Mouse (Mus musculus): ENCODE measurements around the gene Zdhhc9.
"Not testable (repeated sequence)": the region's sequence is repeated elsewhere in the genome, so short reads cannot be mapped to it uniquely, and the experiment has no call there.

The Zdhhc9 gene

DNA sequence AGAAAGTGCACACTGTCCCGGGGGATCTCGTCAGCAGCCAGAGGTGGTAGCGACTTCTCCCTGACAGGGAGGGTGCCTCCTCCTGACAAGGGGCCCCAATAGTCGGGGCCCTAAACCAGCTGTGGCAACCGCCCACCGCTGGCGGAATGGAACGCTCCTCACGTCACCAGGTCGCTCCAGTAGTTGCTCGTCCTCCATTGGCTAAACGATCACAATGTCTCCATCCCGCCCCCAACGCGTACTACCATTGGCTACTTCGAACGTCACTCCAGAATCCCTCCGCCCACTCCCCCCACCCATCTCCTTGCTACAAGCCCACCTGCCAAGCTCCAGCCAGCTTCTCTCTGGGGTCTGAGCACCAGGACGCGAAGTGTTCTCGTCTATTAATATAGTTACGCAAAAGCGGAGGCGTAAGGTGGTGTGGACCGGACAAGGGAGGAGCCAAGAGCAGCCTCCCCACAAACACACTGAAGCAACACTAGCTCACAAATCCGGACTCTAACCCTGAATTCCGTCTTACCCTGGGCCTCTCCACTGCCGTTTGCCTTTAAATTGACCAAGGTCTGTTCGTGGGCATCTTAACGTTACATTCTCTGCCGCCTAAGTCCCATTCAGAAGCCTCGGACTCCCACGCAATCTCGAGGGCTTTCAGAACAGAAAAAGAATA lies at the start of gene Zdhhc9:
Gene Zdhhc9 (minus strand): TSS at position 360 of the 667 bp plus-strand sequence.
- peak; percentile 80 to 90 for DNase-seq (ENCODE audit: low spot score in 2 of 2)

DNA sequence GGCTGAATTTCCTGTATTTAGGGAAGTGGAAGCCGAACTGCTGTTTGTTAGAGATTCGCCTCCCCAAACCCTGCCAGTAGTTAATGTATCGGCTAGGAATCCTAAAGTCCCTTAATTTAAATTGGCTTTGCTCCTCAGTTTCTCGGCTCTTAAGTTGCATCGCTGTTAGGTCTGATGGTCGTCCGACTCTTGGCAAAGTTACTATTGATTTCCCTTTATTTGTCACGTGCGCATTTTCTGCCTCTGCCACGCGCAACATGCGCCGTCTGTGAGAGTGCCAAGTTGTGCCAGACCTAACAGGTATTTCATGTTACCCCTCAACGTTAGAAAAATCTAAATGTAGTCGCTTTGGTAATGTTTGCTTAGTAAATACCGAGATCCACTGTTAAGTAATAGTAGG lies 48.3 kb upstream of the Zdhhc9 start:
- DNase-seq (ENCODE audit: low spot score in 2 of 2), result no peak

DNA sequence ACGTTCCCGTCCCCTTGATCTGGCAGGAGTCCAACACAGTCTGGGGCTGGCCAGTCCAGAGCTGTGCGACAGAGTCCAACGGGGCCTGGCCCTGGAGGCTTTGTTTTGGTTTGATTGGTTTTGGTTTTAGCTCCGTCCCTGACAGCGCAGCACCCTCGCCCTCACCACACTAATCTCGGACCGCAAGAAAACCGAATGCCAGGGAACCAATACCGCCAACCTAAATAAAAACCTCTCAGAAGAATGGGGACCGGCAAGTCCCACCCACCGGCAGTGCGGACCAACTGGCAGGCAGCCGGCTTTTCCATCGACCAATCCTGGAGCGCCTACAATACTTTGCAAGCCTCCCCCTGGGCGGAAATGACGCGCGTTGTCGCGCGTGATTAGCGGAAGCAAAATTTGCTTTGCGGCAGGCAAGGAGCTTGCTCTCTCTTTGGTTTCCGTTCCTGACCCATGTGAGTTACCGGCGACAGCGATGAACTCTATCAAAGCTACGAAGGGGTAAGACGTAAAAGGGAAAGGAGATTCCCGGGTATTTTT lies 47.9 kb upstream of the Zdhhc9 start, which contains the start of gene Utp14a:
Gene Utp14a (plus strand): TSS at position 395 of the 540 bp plus-strand sequence.
- DNase-seq (ENCODE audit: low spot score in 2 of 2), result peak; percentile 86 to 97

DNA sequence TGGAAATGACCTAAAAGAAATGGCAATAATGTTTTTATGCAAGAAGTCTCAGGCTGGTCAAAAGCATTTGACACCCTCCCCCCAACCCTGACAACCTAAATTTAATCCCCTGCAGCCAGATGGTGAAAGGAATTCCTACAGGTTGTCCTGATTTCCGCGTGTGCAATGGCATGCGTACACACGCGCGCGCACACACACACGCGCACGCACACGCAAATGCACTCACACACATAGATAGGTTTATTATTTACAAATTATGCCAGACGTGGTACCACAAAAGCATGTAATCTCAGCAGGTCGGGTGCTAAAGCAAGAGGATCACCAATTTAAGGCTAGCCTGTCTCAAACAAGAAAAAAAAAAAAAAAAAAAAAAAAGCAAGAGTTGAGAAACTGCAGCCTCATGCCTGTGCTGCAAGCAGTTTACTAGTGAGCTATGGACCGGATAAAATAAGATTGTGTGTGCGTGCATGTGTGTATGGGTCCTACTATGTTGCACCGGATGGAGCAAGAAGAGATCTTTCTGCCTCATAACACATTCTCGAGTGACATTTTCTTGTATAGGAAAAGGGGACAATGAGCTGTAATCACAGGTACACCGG lies 47.3 kb upstream of the Zdhhc9 start:
- DNase-seq (ENCODE audit: low spot score in 2 of 2), result peak in 1 of 2 experiments; percentile 11

DNA sequence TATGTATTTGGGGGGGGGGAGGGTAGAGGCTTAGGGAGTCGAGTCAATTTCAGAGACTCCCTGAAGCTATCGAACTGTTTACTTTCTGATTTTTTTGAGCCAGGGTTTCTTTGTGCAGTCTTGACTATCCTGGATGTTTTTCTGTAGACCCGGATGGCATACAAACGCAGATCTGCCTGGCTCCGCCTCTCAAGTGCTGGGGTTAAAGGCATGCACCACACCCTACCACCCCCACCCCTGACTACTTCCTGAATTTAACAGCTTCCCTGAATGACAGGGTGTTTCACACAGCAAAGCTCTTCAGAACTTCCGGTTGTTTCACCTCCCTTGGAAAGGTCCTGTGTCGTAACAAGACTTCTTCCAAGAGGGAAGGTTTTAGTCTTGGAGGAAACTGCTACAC lies 25.7 kb upstream of the Zdhhc9 start:
- no peak for DNase-seq (ENCODE audit: low spot score in 2 of 2)

DNA sequence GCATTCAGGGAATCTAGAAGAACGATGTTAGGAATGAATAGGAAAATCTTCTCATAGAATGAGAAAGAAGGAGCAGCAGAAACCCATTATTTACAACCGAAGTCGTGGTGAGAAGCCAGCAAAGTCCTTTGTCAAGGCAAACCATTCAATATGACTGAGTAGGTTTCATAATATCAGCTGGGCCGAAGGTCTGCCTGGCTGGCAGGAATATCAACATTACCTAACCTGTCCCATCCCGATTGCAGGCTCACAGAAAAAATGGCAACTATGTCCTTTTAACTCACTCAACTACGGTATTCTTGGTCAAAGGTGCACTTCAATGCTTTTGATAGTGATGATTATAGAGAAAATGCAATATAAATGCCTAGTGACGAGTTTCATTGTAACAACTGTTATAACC lies 17.5 kb upstream of the Zdhhc9 start:
- DNase-seq (ENCODE audit: low spot score in 2 of 2), result no peak

DNA sequence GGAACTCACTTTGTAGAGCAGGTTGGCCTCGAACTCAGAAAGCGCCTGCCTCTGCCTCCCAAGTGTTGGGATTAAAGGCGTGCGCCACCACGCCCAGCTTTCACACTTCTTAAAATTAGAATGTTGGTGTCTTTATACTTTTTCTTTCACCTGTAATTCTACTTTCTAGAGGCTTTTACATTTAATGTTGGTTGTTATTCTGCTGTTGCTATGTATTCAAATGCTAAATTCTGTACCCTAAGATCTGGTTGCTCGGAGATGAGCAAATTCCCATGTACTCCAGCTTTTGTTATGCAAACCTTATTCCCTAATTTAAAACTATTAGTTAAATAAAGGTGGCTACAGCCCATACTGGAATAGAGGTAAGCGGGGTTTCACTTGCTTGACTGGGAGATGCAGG lies 14.0 kb upstream of the Zdhhc9 start:
- no peak for DNase-seq (ENCODE audit: low spot score in 2 of 2)

DNA sequence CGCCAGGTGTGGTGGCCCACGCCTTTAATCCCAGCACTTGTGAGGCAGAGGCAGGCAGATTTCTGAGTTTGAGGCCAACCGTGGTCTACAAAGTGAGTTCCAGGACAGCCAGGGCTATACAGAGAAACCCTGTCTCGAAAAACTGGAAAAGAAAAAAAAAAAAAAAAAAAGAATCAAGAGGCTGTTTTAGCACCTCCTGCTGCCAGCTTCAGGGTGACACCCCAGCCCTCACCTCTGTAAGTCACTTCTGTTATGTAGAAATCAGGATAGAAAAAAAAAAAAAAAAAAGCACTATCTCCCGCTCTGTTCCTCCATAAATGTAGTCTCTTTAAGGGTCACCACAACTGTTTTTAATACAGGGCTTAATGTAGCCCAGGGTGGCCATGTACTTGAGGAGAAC lies 10.8 kb upstream of the Zdhhc9 start:
- no peak for DNase-seq (ENCODE audit: low spot score in 2 of 2)

DNA sequence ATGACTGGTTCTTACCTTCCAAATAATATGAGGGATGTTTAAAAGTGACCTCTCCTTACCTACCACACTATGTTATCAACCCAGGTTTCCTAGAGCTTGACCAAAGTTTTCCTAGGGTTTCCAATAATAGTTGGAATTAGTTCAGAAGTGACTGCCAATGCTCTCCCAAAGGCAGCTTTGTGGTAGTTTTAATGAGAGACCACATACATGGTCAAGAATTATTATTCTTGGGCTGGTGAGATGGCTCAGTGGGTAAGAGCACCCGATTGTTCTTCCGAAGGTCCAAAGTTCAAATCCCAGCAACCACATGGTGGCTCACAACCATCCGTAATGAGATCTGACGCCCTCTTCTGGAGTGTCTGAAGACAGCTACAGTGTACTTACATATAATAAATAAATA lies 1.1 kb upstream of the Zdhhc9 start:
- not testable (repeated sequence) for DNase-seq (ENCODE audit: low spot score in 2 of 2)

DNA sequence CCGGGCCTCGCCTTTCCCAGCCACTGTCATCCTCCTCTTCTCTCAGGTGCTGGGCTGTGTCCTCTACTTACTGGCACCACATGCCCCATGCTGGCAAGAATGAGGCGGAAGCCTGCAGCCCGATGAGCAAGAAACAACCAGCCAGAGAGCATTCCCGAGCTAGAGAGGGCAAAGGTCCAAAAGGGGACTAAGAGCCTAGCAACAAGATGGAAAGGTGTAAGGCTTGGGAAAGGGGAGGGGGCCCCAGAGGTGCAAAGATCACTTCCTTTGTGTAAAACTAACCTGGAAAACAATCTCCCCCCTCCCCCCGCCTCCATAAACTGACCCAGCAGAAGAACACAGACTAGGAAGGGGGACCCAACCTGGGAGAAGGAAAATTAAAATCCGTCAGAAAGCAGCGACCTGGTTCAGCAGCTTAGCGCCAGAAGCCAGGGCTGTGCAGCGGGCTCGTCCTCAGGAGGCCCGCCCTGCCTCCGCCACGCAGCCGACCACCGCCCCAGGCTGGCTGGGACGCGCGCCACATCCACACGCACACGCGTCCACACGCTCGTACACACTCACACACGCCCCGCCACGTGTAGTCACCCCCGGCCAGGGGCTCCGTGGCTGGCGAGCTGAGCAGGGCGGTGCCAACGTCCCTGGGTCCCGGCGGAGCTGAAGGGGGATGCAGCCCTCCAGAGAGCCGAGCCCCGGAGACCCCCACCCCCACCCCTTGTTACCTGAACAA lies 754 bp downstream of the Zdhhc9 start:
- peak in 1 of 2 experiments; percentile 10 for DNase-seq (ENCODE audit: low spot score in 2 of 2)

DNA sequence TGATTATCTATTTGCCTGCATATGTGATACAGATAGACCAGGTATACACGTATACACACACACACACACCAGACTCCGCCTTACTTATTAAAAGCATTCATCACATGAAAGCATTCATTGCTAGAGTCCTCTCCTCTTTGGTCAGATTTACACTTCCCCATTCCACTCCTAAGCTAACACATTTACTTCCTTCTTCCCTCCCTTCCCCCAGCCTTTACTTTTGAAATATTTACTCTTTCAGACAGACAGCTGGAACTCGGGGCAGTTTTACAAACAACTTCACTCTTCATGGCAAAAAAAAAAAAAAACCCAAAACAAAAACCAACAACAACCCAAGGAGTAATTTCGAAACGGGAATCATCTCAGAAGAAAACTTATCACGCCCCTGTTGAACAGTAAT lies 4.2 kb downstream of the Zdhhc9 start:
- DNase-seq (ENCODE audit: low spot score in 2 of 2), result no peak

DNA sequence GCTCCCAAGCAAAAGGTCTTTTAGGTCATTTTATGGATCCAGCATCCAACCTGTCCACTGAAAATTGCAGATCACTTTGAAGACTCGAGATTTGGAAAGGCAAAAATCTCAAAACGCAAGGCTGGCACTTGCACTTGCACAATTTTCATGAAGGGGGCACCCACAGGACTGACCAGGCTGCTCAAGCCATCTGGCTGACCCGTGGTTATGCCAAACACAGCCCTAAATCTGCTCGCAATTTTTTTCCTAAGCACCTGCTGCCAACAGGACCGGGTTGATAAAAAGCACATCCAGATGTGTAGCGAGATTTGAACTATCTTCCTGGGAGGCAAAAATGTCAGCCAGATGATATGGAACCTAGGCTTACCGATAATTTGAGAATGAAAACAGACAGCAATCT lies 4.9 kb downstream of the Zdhhc9 start:
- DNase-seq (ENCODE audit: low spot score in 2 of 2), result no peak

DNA sequence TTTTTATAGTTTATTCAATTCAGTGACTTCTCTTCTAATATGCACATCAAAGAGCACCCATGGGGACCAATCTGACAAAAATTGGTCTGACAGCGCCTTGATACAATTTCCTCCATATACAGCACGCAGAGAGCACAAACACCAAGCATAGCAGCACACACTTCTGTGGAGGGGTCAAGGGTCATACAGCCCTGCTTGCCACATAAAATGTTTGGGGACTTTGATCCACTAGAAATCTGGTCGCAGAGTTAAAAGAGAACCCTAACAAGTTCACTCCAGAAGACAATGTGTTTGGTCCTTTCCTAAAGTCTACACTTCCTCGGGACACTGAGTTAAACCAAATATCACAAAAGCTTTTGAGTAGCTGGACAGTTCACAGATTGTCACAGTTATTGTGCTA lies 5.7 kb downstream of the Zdhhc9 start:
- no peak for DNase-seq (ENCODE audit: low spot score in 2 of 2)

DNA sequence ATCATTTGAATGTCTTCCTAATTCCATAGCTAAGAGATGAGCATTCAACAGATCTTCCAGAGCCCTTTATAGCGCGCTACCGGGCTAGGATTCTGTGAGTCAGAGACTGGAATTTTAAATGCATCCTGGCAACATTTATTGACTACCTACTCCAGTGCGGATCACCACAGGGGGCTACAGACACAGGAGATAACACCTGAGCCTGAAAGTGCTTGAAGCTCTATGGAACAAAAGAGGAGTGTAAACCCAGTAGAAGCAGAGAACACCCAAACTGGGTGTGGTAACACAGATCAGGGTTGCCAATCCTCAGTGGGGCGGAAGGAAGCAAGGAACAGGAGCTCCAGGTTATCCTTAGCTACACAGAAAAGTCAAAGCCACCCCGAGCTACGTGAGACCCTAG lies 6.2 kb downstream of the Zdhhc9 start:
- DNase-seq (ENCODE audit: low spot score in 2 of 2), result no peak

DNA sequence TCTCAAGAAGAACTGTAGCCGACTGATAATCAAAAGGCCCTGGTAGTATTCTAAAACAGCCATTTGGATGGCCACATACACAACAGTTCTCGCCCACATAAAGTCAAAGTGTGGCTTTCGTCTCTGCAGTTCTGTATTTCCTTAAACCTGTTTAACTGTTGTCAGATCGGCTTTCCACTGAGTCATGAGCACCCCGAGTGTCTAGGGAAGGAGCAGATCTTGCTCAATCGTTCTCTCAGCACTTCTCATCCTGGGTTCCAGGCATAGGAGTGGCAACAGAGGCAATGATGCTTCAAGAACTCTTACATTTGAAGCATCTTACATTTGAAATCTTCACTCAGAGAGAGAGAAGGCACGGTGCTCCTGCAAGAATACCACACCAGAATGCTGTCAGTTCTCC lies 6.7 kb downstream of the Zdhhc9 start:
- DNase-seq (ENCODE audit: low spot score in 2 of 2), result no peak

DNA sequence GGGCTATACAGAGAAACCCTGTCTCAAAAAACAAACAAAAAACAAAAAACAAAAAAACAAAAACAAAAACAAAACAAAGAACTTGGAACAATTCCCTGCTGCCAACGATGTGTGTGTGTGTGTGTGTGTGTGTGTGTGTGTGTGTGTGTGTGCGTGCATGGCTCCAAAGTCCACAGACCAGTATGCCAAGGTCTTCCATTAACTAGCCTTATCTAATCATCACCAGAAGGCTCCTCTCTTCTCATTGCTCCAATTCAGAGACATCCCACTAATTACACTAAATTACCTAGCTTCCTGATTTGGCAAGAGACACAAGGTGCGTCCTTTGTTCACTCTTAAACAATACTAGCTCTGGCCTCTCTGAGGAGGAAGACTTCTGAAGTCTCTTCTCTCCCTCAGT lies 8.0 kb downstream of the Zdhhc9 start:
- DNase-seq (ENCODE audit: low spot score in 2 of 2), result no peak

DNA sequence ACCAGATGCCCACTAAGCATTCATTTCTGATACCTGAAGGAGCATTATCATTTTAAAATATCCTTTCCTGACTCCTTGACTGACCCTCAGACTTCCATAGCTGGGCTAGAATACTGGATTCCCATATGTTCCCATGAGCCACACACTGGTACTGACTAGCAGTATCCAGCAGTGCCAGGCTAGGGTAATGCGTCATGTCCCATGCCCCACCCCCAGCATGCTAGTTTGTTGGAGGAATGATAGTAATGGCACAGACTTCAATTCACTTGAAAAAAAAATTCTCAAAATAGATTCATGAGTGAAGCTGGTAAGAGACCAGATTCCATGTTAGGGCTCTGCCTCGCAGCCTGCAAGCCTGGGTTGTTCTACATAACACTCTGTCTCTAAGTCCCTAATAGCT lies 9.7 kb downstream of the Zdhhc9 start:
- DNase-seq (ENCODE audit: low spot score in 2 of 2), result no peak

DNA sequence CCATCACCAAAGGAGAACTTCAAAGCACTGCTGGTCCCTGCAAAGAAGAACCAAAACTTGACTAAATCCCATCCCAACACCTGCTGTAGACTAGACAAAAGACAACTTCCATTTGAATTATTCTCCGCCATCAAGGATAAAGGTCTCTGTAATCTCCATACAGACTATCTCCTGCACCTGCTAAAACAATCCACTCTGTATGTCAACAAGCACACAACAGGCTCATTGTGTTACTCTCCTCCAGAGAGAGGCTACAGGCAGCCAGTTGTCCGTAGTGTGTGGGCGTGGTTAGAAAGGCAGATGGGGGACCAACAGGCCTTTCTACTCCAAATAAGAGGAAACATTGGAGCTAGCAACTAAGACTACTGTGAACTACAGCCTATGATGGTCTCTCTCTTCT lies 10.8 kb downstream of the Zdhhc9 start:
- no peak for DNase-seq (ENCODE audit: low spot score in 2 of 2)

DNA sequence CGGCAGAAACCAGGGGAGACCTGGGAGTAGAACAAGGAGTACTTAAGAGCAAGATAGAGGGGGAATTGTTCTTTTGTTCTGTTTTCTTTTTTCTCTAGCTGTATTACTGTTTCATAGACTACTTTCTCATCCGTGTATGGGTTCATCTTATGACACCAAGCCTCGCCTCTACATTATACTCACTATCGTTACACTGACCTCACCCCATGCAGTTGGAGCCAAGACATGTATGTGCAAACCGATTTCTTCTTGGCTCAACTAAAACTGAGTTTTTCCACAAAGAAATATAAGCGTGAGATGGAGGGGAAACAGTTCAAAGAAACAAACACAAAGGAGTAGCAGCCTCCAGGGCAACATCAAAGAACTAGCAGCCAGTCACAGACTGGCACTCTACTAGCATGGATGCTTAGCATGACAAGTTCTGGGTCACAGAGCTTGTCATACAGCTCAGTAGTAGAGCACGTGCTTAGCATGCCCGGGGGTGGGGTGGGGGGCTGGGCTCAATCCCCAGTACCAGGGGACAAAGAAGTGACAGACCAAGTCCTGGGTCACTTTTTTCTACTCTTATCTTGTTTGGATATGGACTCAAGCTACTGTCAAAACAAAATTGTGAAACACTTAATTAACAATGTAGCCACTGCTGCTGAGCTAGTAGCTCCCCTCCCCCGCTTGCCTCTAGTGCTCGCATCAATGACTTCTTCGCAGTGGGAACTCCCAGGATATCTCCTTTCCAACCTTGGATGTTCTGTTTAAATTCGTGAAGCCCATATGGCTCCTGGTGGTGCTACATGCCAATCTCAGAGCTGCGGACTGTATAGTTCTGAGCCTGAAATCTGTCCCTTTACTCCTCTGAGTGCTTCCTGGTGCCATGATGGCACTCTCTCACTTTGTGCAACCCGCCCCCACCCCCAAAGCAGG lies 15.2 kb downstream of the Zdhhc9 start:
- DNase-seq (ENCODE audit: low spot score in 2 of 2), result no peak

DNA sequence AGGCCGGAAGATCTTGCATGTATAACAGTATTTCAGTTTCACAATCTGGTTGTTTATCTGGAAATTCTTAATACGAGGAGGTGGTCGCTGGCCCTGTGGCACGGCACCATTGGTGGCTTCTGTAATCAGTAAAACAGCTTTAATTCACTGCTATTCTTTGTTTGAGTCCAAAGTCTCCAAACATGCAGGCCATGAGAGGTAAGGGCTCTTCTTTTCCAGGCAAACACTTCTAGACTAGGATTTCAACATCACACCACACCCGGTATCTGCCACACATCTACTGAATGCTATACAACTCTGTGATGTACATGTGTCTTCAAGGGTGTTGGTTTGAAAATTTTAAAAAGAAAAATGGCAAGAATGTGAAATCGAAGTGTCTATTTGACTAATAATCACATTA lies 17.4 kb downstream of the Zdhhc9 start:
- DNase-seq (ENCODE audit: low spot score in 2 of 2), result no peak

DNA sequence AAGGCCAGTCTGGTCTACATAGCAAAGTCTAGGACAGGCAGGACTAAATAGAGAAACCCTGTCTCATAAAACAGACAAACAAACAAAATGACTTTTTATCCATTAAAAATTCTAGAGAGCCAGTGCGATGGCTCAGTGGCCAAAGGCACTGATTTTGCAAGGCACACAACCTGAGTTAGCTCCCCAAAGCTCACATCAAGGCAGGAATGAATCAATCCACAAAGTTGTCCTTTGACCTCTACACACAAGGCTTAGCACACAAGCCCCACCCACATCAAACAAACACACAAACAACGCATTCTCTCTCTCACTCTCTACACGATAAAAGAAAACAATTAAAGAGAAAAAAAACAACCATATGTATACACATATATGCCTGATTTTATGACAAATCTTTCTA lies 24.0 kb downstream of the Zdhhc9 start:
- DNase-seq (ENCODE audit: low spot score in 2 of 2), result no peak

DNA sequence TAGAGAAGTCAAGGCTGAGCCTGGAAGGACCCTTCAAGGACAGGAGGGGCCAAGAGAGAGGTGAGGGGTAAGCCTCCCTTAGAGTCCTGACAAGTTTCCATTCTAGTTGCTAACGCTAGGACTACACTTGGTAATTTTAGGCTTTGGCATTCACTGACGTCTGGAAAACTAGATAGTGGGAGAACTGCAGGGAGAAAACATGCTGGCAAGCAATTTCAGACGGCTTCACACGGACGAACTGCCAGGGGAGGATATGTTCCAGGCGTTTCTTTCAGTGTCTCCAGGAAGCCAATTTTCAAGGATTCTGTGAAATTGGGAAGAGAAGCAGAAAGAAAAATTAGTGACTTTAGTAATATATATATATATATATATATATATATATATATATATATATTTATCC lies 26.8 kb downstream of the Zdhhc9 start:
- DNase-seq (ENCODE audit: low spot score in 2 of 2), result no peak
